Mouse (Mus musculus) bone marrow, adult 2 months (tissue): ENCODE data around the gene Omt2b. TPM values are rescaled to one million over a fixed set of nuclear protein-coding genes. Genes with fewer than 3 reads are reported as not detected.

Experiments used
- H3K27ac ChIP-seq: fragments of 200-500 bp; 2 replicates; pipeline ENCODE4 v1.5.1; 2012; ENCODE audit warnings: low read depth, mild to moderate bottlenecking, control low read depth, inconsistent platforms, low read length; ENCODE audit not compliant: control insufficient read depth, poor library complexity, insufficient read depth
- H3K4me1 ChIP-seq: fragments of 200-500 bp; 2 replicates; pipeline ENCODE4 v1.6.1; 2011; ENCODE audit warnings: low read length; ENCODE audit not compliant: control insufficient read depth, insufficient read depth
- H3K4me3 ChIP-seq: fragments of 200-500 bp; replicated peaks from 2 replicates; pipeline ENCODE3; 2011; ENCODE audit warnings: mild to moderate bottlenecking, low read depth, low read length, control low read depth; ENCODE audit not compliant: control insufficient read depth
- CTCF ChIP-seq: fragments of 200-500 bp; IDR thresholded peaks from 2 replicates; pipeline ENCODE4 v1.5.1; 2011; ENCODE audit warnings: low read length, control low read depth; ENCODE audit not compliant: control insufficient read depth, insufficient read depth
- POLR2A ChIP-seq: fragments of 200-500 bp; IDR thresholded peaks from 2 replicates; pipeline ENCODE4 v1.6.1; 2011; ENCODE audit warnings: low read depth, mild to moderate bottlenecking, control low read depth, low read length, borderline replicate concordance; ENCODE audit not compliant: control insufficient read depth
- WGBS: fragments of 180-500 bp; shearing (Covaris S2); methylation state at CpG from one replicate; pipeline ENCODE4 v1.1.7; 2018; 5-methylcytosine and 5-hydroxymethylcytosine counted together
- polyA plus RNA-seq: library from polyadenylated mRNA; stranded (reverse); fragments of >200 nt; gene quantifications from 2 replicates; pipeline ENCODE4 v1.2.4, GENCODE M21; 2011; ENCODE audit warnings: low replicate concordance; ENCODE audit not compliant: missing spikeins, insufficient read depth, insufficient read length

Gene Omt2b
- polyA plus RNA-seq, 1 experiment = not detected

DNA sequence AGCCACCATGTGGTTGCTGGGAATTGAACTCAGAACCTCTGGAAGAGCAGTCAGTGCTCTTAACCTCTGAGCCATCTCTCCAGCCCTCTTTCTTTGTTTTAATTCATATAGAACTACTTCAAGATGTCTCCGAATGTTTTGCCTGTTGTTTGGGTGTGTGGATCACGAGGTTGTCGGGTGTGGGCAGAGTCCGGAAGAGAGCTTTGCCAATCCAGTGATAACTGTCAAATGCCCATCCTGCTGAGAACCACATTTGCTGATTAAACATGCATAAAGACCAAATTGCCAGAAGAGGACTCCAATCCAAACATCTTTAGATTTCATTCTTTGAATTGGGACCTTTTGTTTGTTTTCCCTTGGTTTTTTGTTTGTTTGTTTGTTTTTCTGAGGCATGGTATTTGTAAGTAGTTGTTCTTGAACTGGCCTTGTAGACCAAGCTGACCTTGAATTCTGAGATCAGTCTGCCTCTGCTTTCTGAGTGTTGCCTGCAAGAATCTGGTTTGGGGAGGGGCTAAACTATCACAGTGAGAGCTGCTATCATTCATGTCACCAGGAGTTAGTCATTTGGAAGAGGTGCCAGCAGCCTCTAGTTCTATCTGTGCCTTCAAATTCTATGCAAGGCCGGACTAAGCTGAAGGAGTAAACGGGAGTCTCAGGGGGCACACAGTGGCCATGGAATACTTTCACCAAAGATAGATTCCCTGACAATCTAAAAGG lies 24.3 kb downstream of the Omt2b start:
- TF ChIP-seq CTCF = no peak
- TF ChIP-seq POLR2A = no peak
- Histone ChIP-seq H3K4me1 (no peaks in the 10 kb centered on the region), H3K27ac (no peak overlapping the region), H3K4me3 (no peak overlapping the region)
- 57% methylated on average over 6 of the region's 6 CpGs for WGBS

GRCm38 (mm10) chr9:78354665-78355578 lies 27.5 kb downstream of the Omt2b start:
- Histone ChIP-seq H3K4me1 (no peaks in the 10 kb centered on the region), H3K27ac (no peak overlapping the region), H3K4me3 (no peak overlapping the region)
- no peak for TF ChIP-seq CTCF
- TF ChIP-seq POLR2A = no peak
- 79% methylated on average over 11 of the region's 11 CpGs for WGBS

DNA sequence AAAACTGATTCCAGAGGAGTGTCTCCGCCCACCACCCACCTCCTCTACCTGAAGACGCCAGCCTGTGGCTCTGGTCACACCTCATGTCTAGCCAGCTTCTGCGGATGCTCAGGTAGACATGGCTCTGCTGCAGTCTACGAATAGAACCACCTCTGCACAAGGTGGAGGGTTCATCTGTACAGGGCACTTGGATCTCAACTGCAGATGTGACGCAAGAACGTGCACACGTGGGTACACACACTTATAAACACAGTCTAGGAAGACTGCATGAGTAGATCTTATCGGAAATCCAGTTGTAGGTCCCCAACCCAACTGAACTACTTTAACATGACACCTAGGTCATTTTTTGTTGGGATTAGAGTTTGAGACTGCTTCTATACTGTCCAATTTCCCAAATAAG lies 28.2 kb downstream of the Omt2b start, which contains the start of gene Gsta2:
Gene Gsta2, minus strand, starts transcription at position 178 of the 400 bp plus-strand sequence.
- Histone ChIP-seq H3K27ac (no peak within 1 kb of the TSS), H3K4me1 (no peaks in the 10 kb centered on the region), H3K4me3 (no peak within 1 kb of the TSS)
- TF ChIP-seq CTCF (no peak), POLR2A (no peak)
- 82% methylated on average over 8 of the region's 8 CpGs for WGBS

DNA sequence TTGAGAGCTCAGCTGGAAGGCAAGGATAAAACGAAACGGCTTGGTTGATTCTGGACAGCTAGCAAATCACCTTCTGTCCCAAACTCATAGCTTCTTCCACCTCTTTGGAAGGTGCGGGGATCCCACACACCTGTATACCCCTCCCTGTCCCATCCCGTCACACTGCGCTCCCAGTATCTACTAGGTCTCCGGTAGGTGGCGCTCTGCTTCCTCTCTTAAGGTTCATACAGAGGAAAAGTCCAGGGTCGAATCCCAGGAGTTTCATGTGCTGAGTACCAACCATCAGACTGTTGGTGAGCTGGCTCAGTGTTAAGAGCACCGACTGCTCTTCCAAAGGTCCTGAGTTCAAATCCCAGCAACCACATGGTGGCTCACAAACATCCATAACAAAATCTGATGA lies 30.7 kb downstream of the Omt2b start:
- WGBS = 8% methylated on average over 9 of the region's 9 CpGs
- H3K4me1 ChIP-seq = no peaks in the 10 kb centered on the region
- TF ChIP-seq CTCF (peak; percentile 73), POLR2A (no peak)
- H3K4me3 ChIP-seq = no peak overlapping the region
- no peak overlapping the region for H3K27ac ChIP-seq

DNA sequence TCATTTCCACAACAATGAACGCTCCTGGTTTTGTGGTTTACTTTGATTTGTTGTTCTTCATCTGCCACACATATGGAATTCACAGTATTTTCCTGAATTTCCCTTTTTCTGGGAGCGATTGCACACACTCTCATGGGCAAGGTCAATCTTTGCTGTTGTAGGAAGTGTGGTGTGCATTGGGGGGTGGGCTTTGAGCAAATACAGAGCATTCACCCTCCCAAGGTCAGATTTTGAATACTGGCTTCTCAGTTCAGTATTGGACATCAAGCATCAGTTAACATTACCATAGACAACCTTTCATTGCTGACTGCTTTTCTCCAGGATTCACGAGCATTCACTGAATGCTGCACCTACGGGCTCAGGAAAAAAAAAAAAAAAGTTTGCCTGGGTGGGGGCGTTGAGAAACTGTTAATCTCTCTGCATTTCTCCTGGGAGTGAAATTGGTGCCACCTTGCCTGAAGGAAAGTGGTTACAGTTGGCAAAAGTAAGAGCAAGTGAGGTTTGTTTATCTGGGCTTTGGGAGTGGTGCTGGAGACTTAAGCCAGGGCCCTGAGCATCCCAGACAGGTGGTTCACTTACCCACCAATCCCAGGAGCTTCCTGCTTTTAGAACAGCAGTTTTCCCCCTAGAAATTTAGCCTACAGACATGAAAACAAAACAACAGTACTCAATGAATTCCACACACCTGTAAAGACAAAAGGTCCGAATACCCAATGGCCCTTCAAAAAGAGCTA lies 32.5 kb downstream of the Omt2b start:
- 72% methylated on average over 6 of the region's 6 CpGs for WGBS
- Histone ChIP-seq H3K4me3 (no peak overlapping the region), H3K4me1 (no peaks in the 10 kb centered on the region), H3K27ac (no peak overlapping the region)
- TF ChIP-seq POLR2A = no peak
- no peak for TF ChIP-seq CTCF

- TF ChIP-seq POLR2A = no peak
- no peak for TF ChIP-seq CTCF
- 63% methylated on average over 2 of the region's 2 CpGs for whole genome bisulfite sequencing
- Histone ChIP-seq H3K4me3 (no peak overlapping the region), H3K4me1 (no peaks in the 10 kb centered on the region), H3K27ac (no peak overlapping the region)
These were observed 33.1 kb downstream of the Omt2b start for GRCm38 (mm10) chr9:78360484-78360872.

DNA sequence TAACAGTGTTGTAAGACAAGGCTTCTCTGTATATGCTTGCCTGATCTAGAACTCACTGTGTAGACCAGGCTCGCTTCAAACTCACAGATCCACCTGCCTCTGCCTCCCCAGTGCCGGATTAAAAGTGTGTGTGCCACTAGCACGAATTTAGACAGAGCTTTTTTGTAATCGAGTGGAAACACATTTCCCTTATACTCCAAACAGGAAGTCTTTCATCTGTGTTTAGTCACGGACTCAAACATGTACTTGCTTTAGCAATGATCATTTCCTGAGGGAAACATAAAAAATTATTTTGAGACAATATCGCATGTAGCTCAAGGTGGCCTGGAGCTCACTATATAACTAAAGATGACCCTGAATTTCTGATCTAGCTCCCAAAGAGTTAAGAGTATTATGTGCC lies 36.0 kb downstream of the Omt2b start:
- Histone ChIP-seq H3K4me3 (no peak overlapping the region), H3K27ac (no peak overlapping the region), H3K4me1 (no peaks in the 10 kb centered on the region)
- WGBS = 4% methylated on average over 6 of the region's 6 CpGs
- TF ChIP-seq CTCF = no peak
- no peak for TF ChIP-seq POLR2A

DNA sequence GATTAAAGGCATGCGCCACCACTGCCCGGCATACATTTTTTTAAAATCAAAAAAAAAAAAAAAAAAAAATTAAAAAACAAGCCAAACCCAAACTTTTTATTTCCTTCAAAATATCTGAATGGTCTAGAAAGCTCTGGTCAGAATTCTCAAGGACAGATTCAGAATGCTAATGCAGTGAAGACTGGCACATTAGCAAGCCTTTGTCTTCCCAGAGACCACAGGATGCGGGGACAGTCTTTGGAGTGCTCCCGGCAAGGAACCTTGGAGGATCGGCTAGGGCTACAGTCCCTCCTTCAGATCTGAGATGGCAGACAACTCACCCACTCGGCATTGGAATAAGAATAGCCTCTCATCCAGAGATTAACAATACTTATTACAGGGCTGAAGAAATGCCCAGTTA lies 37.3 kb downstream of the Omt2b start:
- H3K27ac ChIP-seq = no peak overlapping the region
- WGBS = 88% methylated on average over 6 of the region's 6 CpGs
- H3K4me1 ChIP-seq = no peaks in the 10 kb centered on the region
- TF ChIP-seq CTCF (no peak), POLR2A (no peak)
- no peak overlapping the region for H3K4me3 ChIP-seq
